Comparison of ENCODE assay signal across 24 mouse cellular contexts in genomic region chr14:20094942-20095341, GRCm38 (mm10). TPM values are rescaled to one million over a fixed set of nuclear protein-coding genes. Genes with fewer than 3 reads are reported as not detected.
DNase-seq lines count a peak whose midpoint lies in the region; ATAC-seq and TF ChIP-seq lines count a peak whose summit lies in the region.
"Had no signal": no experiment of that assay in that cellular context is flagged by ENCODE, and none has a peak within 500 bp of the region (broad histone marks: within the 10 kb centered on the region; RNA-seq: fewer than 3 reads in every experiment).

No protein-coding gene starts in this region.

- peak; percentile 48 for DNase-seq in kidney, adult 2 months
- DNase-seq in kidney, postnatal 14 days, result peak; percentile 32
- no peak for DNase-seq in kidney, postnatal 10 days
- peak; percentile 21 for DNase-seq in R1 (ENCODE audit: low read depth, low spot score)
- DNase-seq: adrenal gland, adult 8-10 months; adrenal gland, postnatal 25 days; cerebellum, adult 18-20 months; cerebellum, adult 9-10 months; cerebellum, postnatal 14 days; gastrocnemius, postnatal 10 days; gastrocnemius, postnatal 36 days; heart, adult 2 months; heart, postnatal 14 days; heart, postnatal 4 days had no signal

- no peak overlapping the region for H3K9ac ChIP-seq in kidney, embryonic 16.5 days (replicated peaks; ENCODE audit: low read length)
- H3K9ac ChIP-seq: forebrain, embryonic 13.5 days; heart, embryonic 13.5 days; hindbrain, embryonic 14.5 days had no signal

- H3K27ac ChIP-seq in kidney, adult 2 months (ENCODE audit: insufficient read depth, low read depth, low read length), result peak overlapping the region; percentile 24; the same call in 1 of the 2 replicates
- H3K27ac ChIP-seq in kidney, embryonic 16.5 days (ENCODE audit: low read length), result no peak overlapping the region
- H3K27ac ChIP-seq in brown adipose tissue, adult 24 weeks (replicated peaks; ENCODE audit: low read depth, low read length), result 0 out of 2 replicates have a peak overlapping the region, but pooled peaks have one; percentile 33
- H3K27ac ChIP-seq: forebrain, embryonic 13.5 days; heart, adult 2 months; heart, embryonic 10.5 days; heart, embryonic 13.5 days; hindbrain, embryonic 14.5 days; hindbrain, postnatal 0 days had no signal

- TF ChIP-seq CTCF in kidney, adult 2 months (conservative IDR thresholded peaks at IDR 0.05; ENCODE audit: insufficient read depth, insufficient read length, low read depth, low read length), result no peak

- no peaks in the 10 kb centered on the region for H3K36me3 ChIP-seq in kidney, adult 2 months (ENCODE audit: control insufficient read depth, insufficient read depth, low read length)
- H3K36me3 ChIP-seq in kidney, embryonic 16.5 days (ENCODE audit: insufficient read depth, low read length), result no peaks in the 10 kb centered on the region
- H3K36me3 ChIP-seq: heart, embryonic 10.5 days; heart, embryonic 13.5 days had no signal

- no peak overlapping the region for H3K4me2 ChIP-seq in kidney, embryonic 16.5 days (replicated peaks; ENCODE audit: low read depth, low read length)
- H3K4me2 ChIP-seq: forebrain, embryonic 13.5 days; heart, embryonic 13.5 days; hindbrain, embryonic 14.5 days had no signal

- no peak overlapping the region for H3K4me3 ChIP-seq in kidney, adult 2 months (ENCODE audit: insufficient read depth, low read depth, low read length)
- no peak overlapping the region for H3K4me3 ChIP-seq in kidney, embryonic 16.5 days (ENCODE audit: low read length)
- H3K4me3 ChIP-seq in brown adipose tissue, adult 24 weeks (ENCODE audit: insufficient read depth, low read depth, low read length), result no peak overlapping the region
- H3K4me3 ChIP-seq: forebrain, embryonic 13.5 days; heart, adult 2 months; heart, embryonic 10.5 days; heart, embryonic 13.5 days had no signal

- no peaks in the 10 kb centered on the region for H3K4me1 ChIP-seq in kidney, adult 2 months (ENCODE audit: control insufficient read depth, insufficient read depth, low read length)
- no peaks in the 10 kb centered on the region for H3K4me1 ChIP-seq in kidney, embryonic 16.5 days (ENCODE audit: insufficient read depth, low read length)
- peaks cover 11% of the 10 kb centered on the region; the same call in 1 of the 2 replicates for H3K4me1 ChIP-seq in brown adipose tissue, adult 24 weeks (ENCODE audit: control insufficient read depth, insufficient read depth, insufficient read length, low read length)
- H3K4me1 ChIP-seq: forebrain, embryonic 13.5 days had no signal

- no peak for TF ChIP-seq POLR2A in kidney, adult 2 months (IDR thresholded peaks at IDR 0.05; ENCODE audit: low read depth, low read length)

- WGBS in kidney, adult 2 months, result 28% methylated on average over 5 of the region's 5 CpGs
- 41% methylated on average over 5 of the region's 5 CpGs for WGBS in kidney, embryonic 16.5 days

- ATAC-seq in kidney, embryonic 16.5 days (ENCODE audit: low FRiP score, low TSS enrichment), result no peak
- ATAC-seq: activated CD4-positive, CD25-positive, alpha-beta regulatory T cell, adult 4 months; CD4-positive, CD25-positive, alpha-beta regulatory T cell, adult 4 months; forebrain, embryonic 13.5 days; forebrain, embryonic 16.5 days; hindbrain, postnatal 0 days had no signal

- H3K9me3 ChIP-seq in kidney, embryonic 16.5 days (ENCODE audit: low read length), result no peaks in the 10 kb centered on the region
- H3K9me3 ChIP-seq: forebrain, embryonic 13.5 days; heart, embryonic 10.5 days; heart, embryonic 13.5 days had no signal

- no peaks in the 10 kb centered on the region for H3K27me3 ChIP-seq in kidney, adult 2 months (replicated peaks; ENCODE audit: control insufficient read depth, insufficient read depth, low read length)
- no peaks in the 10 kb centered on the region for H3K27me3 ChIP-seq in kidney, embryonic 16.5 days (ENCODE audit: insufficient read depth, low read length)

RNA-seq across cellular contexts. Expression of gene Saysd1, which starts 43.4 kb away (rescaled TPM):
- polyA plus RNA-seq in kidney, adult 2 months (2012; rRNA removed), result 10.8 and 11.4 TPM in 2 replicates
- polyA plus RNA-seq in kidney, embryonic 16.5 days (2015; fragmentation: Nextera tagmentation; extraction: Ambion mirVana), result 13.4 and 13.6 TPM in 2 replicates
- polyA plus RNA-seq in brown adipose tissue, adult 24 weeks (2012; ENCODE audit: insufficient read depth, insufficient read length, missing spikeins), result 2.5 and 3.7 TPM in 2 replicates
